Mouse (Mus musculus) macrophage (primary cell): ENCODE results near the gene Ikzf1. TPM values are rescaled to one million over a fixed set of nuclear protein-coding genes. Genes with fewer than 3 reads are reported as not detected.
A peak's percentile ranks its signal among the peaks of the same experiment; 100 is the strongest.

Experiments used
- H3K27ac ChIP-seq: fragments of 350-480 bp; formaldehyde crosslinking; 2 replicates; pipeline ENCODE4 v1.9.0; 2021
- H3K36me3 ChIP-seq: fragments of 350-480 bp; formaldehyde crosslinking; 2 replicates; pipeline ENCODE4 v1.9.0; 2021; ENCODE audit errors: inconsistent target
- H3K4me3 ChIP-seq: fragments of 350-480 bp; formaldehyde crosslinking; 2 replicates; pipeline ENCODE4 v1.9.0; 2021; ENCODE audit errors: inconsistent target
- H3K79me2 ChIP-seq: fragments of 350-480 bp; formaldehyde crosslinking; 2 replicates; pipeline ENCODE4 v1.9.0; 2021; ENCODE audit errors: inconsistent target
- WGBS: methylation state at CpG from one replicate; pipeline ENCODE4 v1.1.7; 2026; ENCODE audit warnings: inconsistent platforms; ENCODE audit not compliant: missing documents; 5-methylcytosine and 5-hydroxymethylcytosine counted together
- polyA plus RNA-seq: library from polyadenylated mRNA; stranded (reverse); fragments of 250-400 nt; gene quantifications from 3 replicates; pipeline ENCODE4 v1.2.4, GENCODE M21; 2018; ENCODE audit warnings: inconsistent platforms
- total RNA-seq, 78 experiments: library from RNA; depleted of rRNA; stranded (reverse); fragments of 250-400 nt; gene quantifications; 1 replicate in 9 of 78; 2 replicates in 24 of 78; 3 replicates in 43 of 78; 4 replicates in 2 of 78; pipeline ENCODE4 v1.2.4; 2018; ENCODE audit warnings: inconsistent platforms in 56 of 78

The Ikzf1 gene
- total RNA-seq (2018; cell fraction: chromatin; rRNA removed), result 100 to 1,000 TPM in 5 of 26 experiments, 10 to 100 TPM in 21; 37.4 to 229 (median 70.3) TPM
- total RNA-seq (2018; cell fraction: cytosol; rRNA removed), result 100 to 1,000 TPM in 1 of 26 experiments, 10 to 100 TPM in 25; 39.3 to 122 (median 50.4) TPM
- 100 to 1,000 TPM in 7 of 26 experiments, 10 to 100 TPM in 19; 43.7 to 239 (median 75.0) TPM for total RNA-seq (2018; cell fraction: nucleus; rRNA removed)
- polyA plus RNA-seq, result 28.8 to 37.3 TPM (median 32.7 TPM) in 3 replicates

DNA sequence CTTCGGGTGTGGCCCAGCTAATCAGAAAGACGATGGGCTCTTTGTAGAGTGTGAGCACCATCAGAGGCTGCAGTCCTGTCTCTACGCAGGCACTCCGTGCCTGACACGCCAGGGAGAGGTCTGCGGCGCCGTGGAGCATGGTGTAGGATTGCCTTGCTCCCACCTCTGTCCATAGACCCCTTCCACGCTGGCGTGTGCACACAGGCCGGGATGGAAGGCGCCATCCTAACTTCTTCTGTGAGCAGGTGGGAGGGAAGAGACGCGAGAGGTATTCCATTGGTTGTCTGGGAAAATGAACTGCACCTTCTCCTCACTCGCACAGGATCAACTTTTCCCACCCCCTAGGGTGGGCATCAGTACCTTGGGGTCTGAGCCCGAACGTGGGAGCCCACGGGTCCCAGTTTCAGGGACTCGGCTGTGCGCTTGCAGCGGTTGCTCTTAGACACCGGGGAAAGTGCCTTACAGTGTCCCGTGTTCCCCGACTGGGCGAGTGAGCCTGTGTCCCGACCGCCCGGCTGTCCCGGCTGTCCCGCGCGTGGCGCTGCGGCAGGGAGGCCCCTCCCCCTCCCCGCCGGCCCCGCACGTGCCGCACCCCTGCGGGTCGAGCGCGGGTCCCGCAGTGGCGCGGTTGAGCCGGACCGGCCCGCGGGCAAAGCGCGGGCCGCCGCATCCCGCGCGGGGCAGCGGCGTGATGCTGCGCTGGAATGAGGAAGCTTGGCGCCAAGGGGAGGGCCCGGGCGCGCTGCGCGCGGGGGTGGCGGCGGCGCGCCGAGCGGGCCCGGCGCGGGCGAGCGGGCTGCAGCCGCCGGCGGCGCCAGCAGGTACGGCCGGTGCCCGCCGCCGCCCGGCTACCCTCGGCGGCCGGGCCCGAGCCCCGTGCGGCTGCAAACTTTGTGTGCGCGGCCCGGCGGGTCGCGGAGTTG lies at the start of gene Ikzf1:
Ikzf1 (plus strand) TSS at position 74 of the 923 bp plus-strand sequence.
- H3K36me3 ChIP-seq, result no peaks in the 10 kb centered on the region
- H3K27ac ChIP-seq, result no peak within 1 kb of the TSS
- no peak within 1 kb of the TSS for H3K4me3 ChIP-seq
- H3K79me2 ChIP-seq, result peaks cover 39% of the 10 kb centered on the region
- WGBS, result 16% methylated on average over 72 of the region's 100 CpGs

DNA sequence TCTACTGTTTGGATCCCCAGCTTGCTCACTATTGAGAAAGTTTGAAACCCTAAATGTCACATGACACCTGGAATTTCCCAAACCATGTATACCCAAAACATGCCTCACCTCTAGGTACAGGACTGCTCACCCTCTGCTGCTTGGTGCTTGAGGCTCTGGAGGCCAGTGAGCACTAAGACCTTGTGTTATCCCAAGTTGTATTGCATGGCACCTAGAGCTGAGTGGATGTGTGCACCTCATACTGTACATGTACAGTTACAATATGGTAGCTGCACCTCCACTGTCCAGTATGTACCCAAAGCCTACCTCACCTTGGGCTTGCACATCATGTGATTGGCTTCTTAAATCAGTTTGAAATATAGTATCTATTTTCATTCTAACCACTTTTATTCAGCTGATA lies 40.5 kb upstream of the Ikzf1 start:
- H3K4me3 ChIP-seq, result no peak overlapping the region
- H3K27ac ChIP-seq, result no peak overlapping the region

DNA sequence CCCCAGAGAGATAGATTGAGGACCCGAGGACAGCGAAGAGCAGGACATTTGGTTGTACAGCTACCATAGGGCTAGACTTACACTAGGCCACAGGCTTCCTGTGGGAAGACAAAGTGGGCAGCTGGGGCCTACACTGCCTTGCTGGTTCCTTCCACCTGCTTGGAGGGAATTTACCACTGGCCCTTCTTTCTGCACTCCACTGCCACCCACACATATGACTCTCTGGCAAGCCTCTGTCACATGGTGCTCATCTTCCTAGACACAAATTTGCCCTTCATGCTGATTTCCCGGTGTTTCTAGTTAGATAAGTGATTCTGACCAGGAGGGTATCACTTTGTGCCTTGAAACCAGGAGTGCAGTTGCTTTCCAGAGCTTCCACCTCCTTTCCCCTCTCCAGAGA lies 28.4 kb upstream of the Ikzf1 start:
- Histone ChIP-seq H3K36me3 (no peaks in the 10 kb centered on the region), H3K79me2 (no peaks in the 10 kb centered on the region), H3K4me3 (no peak overlapping the region), H3K27ac (no peak overlapping the region)
- WGBS, result 40% methylated on average over 3 of the region's 3 CpGs

More for the DNA sequence above, 40.5 kb upstream of the Ikzf1 start:
- Histone ChIP-seq H3K79me2 (no peaks in the 10 kb centered on the region), H3K36me3 (no peaks in the 10 kb centered on the region)

DNA sequence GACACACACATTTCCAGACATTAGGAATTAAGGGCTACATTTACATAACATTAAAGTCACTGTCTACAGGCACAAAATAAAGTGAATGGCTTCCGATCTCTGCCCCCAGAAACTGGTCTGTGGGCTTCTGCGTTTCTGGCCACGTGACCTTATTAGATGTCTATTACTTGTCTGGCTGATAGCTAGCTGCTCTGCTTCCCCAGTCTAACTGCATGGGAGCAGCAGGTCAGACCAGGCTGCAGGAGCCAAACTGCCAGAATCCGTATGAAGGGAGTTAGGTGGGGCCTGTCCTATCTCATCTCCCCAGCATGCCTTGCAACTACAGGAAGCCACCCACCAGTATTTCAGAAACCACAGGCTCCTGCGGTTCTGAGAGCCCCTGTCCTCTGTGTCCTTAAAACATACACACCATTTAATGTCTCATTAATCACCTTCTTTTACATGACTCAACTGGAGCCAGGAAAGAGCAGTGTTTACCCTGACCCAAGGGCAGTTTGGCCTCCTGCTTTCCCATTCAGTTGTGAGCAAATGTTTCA lies 27.7 kb upstream of the Ikzf1 start:
- no peak overlapping the region for H3K27ac ChIP-seq
- no peak overlapping the region for H3K4me3 ChIP-seq
- H3K36me3 ChIP-seq, result no peaks in the 10 kb centered on the region
- H3K79me2 ChIP-seq, result no peaks in the 10 kb centered on the region
- WGBS, result 37% methylated on average over 5 of the region's 5 CpGs

DNA sequence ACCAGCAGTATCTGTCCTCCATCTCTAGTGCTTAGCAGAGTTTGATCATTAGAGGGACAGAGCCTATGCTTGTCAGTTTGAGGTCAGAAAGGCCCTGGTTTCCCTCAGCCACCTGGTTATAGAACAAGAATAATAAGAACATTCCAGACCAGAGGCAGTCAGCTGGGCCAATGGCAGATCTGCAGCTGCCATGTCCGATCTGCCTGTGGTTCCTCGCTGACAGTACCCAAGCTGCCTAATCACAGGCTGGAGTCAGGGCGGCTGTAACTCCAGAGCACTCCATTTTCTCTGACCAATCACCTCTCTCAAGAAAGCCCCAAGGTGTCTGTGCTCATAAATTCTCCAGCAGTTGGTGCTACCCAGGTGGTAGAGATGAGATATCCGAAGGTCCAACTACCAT lies 27.2 kb upstream of the Ikzf1 start:
- 92% methylated on average over 4 of the region's 4 CpGs for WGBS
- H3K27ac ChIP-seq, result no peak overlapping the region
- H3K4me3 ChIP-seq, result no peak overlapping the region
- no peaks in the 10 kb centered on the region for H3K36me3 ChIP-seq
- H3K79me2 ChIP-seq, result no peaks in the 10 kb centered on the region

DNA sequence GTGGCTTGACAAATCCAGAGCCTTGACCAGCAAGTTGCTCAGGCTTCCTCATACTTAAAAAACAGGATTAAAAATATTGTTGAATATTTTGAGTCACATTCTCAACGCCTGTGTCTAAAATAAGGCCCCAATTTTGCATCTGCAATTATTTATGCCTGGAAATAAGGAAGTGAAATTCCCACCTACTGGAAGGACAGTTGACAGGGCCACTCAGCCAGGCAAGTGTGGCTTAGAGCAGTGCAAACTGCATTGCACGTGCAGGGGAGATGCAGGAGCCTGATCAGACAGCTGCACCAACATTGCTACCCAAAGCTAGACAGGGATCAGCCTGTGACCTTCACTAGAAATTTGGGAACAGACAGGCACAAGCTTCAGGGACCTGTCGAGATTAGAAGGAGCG lies 26.0 kb upstream of the Ikzf1 start:
- Histone ChIP-seq H3K27ac (no peak overlapping the region), H3K79me2 (no peaks in the 10 kb centered on the region), H3K36me3 (no peaks in the 10 kb centered on the region), H3K4me3 (no peak overlapping the region)
- 48% methylated on average over 4 of the region's 4 CpGs for WGBS

DNA sequence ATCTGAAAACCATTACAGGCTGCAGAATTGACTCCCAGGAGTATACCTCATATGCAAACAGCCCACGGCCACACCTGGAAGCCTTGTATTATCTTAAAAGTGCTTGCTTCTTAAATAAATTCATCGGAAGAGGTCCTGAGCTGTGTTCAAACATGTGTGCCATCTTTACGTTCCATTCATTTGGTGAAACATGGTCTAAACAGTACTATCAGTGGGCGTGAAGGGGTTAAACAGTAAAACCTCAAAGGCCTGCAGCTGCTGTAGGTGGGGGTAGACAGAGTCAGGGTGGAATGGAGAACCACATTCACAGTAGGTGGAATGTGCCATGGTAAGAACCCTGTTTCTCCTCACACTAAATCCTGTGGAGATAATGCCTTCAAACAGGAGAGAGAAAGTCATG lies 24.2 kb upstream of the Ikzf1 start:
- H3K4me3 ChIP-seq, result no peak overlapping the region
- no peak overlapping the region for H3K27ac ChIP-seq
- H3K79me2 ChIP-seq, result no peaks in the 10 kb centered on the region
- 91% methylated on average over 4 of the region's 4 CpGs for WGBS
- no peaks in the 10 kb centered on the region for H3K36me3 ChIP-seq

DNA sequence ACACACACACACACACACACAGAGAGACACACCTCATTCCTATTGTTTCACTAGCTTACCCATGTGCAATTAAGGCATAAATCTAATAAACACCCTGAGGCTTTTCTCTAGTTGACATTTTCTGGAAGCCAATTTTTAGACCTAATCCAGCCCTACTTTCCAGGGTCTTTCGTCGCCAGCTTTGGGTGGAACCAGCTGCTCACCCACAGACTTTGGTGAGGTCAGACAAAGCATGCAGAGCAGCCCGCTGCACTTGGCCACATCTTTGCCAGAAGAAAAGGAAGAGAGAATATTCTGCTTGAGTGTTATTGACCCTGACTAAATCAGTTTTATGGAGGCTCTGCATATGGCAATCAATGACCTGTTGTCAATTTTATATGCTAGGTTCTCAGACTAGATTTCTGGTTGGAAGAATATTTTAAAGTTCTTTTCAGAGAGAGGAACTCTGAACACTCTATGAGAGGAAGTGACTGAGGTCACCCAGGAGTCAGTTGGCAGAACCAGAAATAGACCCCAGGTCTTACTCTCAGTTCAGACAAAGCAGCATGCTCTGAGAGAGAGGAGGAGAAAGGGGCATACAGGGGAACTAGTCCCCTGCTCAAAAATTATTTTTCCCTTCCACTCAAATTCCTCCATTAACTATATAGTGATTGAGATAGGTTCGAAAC lies 17.4 kb upstream of the Ikzf1 start:
- Histone ChIP-seq H3K27ac (peak overlapping the region; percentile 80), H3K79me2 (no peaks in the 10 kb centered on the region), H3K4me3 (no peak overlapping the region), H3K36me3 (no peaks in the 10 kb centered on the region)
- 22% methylated on average over 4 of the region's 4 CpGs for WGBS

DNA sequence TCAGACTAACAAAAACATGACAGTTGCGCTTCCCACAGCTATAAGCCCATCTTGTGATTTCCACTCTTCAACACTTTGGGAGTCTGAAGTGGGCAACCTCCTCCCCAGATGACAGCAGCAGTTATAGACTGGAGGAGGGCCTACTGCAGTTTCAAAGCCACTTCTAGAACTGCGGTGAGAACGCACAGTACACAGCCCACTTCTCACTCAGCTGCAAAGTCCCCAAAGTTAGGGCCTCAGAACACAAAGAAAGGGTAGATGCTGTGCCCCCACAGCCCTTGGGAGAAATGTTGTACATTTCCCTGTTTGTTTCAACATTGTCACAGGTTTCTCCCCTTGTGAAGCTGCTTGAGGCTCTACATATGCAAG lies 16.9 kb upstream of the Ikzf1 start:
- H3K36me3 ChIP-seq, result no peaks in the 10 kb centered on the region
- H3K4me3 ChIP-seq, result no peak overlapping the region
- 27% methylated on average over 3 of the region's 3 CpGs for WGBS
- no peaks in the 10 kb centered on the region for H3K79me2 ChIP-seq
- H3K27ac ChIP-seq, result peak overlapping the region; percentile 80

DNA sequence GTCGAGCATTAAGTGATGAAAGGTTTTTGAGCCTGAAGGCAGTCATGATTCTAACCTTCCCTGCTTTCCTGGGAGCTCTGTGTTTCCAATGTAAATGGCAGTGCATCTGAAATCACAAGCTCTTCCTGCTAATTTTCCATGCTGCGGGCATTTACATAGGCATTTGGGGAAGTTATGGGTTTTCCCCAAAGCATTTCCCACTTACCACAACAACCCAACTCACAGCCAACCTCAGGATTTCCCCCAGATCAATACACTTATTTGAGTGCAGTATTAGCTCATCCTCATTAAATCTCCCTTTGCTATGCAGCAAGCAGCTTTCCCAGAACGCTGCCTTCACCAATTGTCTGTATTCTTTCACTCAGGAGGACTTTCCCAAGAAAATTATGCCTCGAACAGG lies 11.8 kb upstream of the Ikzf1 start:
- 91% methylated on average over 4 of the region's 4 CpGs for WGBS
- no peaks in the 10 kb centered on the region for H3K79me2 ChIP-seq
- no peaks in the 10 kb centered on the region for H3K36me3 ChIP-seq
- no peak overlapping the region for H3K27ac ChIP-seq
- no peak overlapping the region for H3K4me3 ChIP-seq

DNA sequence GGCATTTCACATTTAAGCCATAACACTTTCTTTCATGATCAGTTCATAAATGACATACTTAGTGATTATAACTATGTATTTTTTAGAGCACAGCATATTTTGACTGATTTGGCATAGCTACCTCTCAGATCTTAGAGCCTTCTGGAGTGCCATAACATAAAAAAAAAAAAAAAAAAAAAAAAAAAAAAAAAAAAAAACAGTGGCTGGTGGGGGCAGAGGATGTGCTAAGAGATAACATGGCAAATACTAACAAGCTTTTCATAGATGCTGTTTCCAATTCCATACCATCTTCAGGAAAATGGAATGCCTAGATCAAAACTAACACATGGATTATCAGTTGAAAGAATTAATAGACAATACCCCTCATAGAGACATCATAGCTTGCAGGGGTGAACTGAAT lies 9.7 kb upstream of the Ikzf1 start:
- Histone ChIP-seq H3K4me3 (no peak overlapping the region), H3K27ac (no peak overlapping the region), H3K79me2 (no peaks in the 10 kb centered on the region), H3K36me3 (no peaks in the 10 kb centered on the region)

DNA sequence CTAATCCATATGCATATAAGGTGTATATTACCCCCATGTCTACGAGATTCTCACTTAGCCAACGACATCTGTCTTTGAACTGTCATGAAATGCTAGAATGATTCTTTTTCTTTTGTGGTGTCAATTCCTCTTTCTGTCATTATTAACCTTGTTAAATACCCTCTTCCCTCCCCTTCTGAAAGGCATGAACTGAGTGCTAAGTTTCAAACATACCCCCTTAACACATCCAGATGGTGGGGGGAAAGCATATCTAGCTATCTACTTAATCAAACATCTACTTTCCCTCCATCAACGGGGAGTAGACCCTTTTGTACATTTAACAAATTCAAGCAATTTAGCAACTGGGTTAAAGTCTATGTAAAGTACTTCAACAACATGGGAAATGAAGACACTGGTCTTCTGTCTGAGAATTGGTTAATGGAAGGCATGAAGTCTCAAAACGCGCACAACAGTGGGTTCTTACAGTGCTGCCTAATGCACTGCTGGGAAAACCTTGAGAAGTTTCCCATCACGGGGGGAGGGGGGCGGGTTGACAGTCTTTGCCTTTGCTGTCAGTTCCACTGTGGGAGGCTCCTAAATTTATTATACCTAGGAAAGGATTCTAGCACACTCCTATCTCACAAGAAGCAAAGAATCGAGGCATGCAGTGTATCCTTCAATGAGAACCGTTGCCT lies 8.6 kb upstream of the Ikzf1 start:
- Histone ChIP-seq H3K4me3 (no peak overlapping the region), H3K79me2 (no peaks in the 10 kb centered on the region), H3K27ac (no peak overlapping the region), H3K36me3 (no peaks in the 10 kb centered on the region)
- WGBS, result 91% methylated on average over 7 of the region's 9 CpGs

DNA sequence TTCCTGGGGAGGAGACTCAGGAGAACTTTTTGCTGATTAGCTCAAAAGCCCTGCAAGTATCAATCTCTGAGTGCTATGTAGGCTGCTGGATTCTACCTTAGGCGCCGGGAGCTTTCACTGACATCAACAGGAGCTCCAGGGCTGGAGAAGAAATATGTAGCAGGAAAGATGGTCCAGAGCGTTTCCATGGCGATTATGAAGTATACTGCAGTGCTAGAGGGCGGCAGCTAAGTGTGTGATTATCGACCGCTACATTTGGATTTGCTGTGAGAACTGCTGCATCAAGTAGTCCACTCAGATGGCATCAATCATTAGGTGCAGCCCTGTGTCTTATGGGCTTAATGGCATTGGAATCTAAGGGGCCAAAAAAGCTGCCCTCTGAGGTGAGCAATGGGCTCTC lies 7.6 kb upstream of the Ikzf1 start:
- Histone ChIP-seq H3K79me2 (no peaks in the 10 kb centered on the region), H3K4me3 (no peak overlapping the region), H3K27ac (no peak overlapping the region), H3K36me3 (no peaks in the 10 kb centered on the region)
- 92% methylated on average over 7 of the region's 7 CpGs for WGBS

DNA sequence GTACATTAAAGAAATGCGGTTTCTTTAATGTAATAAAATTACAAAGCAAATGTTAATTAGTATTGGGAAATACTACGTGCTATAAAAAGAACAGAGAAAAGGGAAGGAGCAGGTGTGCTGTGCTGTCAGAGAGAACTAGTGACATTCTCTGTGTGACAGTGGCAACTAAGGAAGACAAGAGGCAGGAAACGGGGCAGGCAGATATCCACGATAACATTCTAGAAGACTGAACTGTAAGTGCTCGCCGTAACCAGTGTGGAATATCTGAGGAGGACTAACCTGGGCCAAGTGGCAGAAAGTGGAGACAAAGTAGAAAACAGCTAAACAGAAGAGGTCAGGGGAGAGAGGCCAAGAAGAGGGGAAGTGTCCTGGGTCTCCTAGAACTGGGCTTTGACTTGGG lies 5.8 kb upstream of the Ikzf1 start:
- no peak overlapping the region for H3K4me3 ChIP-seq
- H3K27ac ChIP-seq, result no peak overlapping the region
- no peaks in the 10 kb centered on the region for H3K79me2 ChIP-seq
- 10% methylated on average over 5 of the region's 6 CpGs for WGBS
- no peaks in the 10 kb centered on the region for H3K36me3 ChIP-seq
